Mouse (Mus musculus) liver, embryonic 14.5 days (tissue): ENCODE results near the gene Gstk1. TPM values are rescaled to one million over a fixed set of nuclear protein-coding genes. Genes with fewer than 3 reads are reported as not detected.
A peak's percentile ranks its signal among the peaks of the same experiment; 100 is the strongest.

Experiments used
- ATAC-seq: fragments of 200-750 bp; cut with Nextera tagmentation; 2 replicates; pipeline ENCODE4 v1.8.0; 2017; ENCODE audit warnings: moderate number of reproducible peaks, mild to moderate bottlenecking, moderate library complexity; ENCODE audit not compliant: insufficient read depth
- DNase-seq, 3 experiments: peaks; one replicate each; pipeline ENCODE4 v3.0.0-alpha.2; 2012 to 2013; ENCODE audit warnings: low read depth in 3 of 3, low spot score in 3 of 3
- H3K27ac ChIP-seq: fragments of 300-500 bp; sonication (generic); 2 replicates; pipeline ENCODE4 v1.5.1; 2014; ENCODE audit warnings: moderate library complexity, mild to moderate bottlenecking, control low read depth, inconsistent platforms
- H3K27me3 ChIP-seq: fragments of 300-500 bp; sonication (generic); 2 replicates; pipeline ENCODE4 v1.6.1; 2014; ENCODE audit warnings: mild to moderate bottlenecking, low read length, moderate library complexity; ENCODE audit not compliant: control insufficient read depth, insufficient read depth
- H3K36me3 ChIP-seq: fragments of 300-500 bp; sonication (generic); replicated peaks from 2 replicates; pipeline ENCODE4 v1.6.1; 2014; ENCODE audit warnings: low read depth; ENCODE audit not compliant: control insufficient read depth, insufficient read depth
- H3K4me1 ChIP-seq, 2 experiments: fragments of 200-500 bp in 1 of 2; fragments of 300-500 bp in 1 of 2; sonication (generic) in 1 of 2; replicated peaks; 2 replicates each; pipeline ENCODE4 v1.6.1; 2012 to 2014; ENCODE audit warnings: antibody characterized with exemption in 1 of 2, inconsistent platforms in 1 of 2, low read length in 1 of 2; ENCODE audit not compliant: control insufficient read depth in 2 of 2, insufficient read depth in 2 of 2
- H3K4me2 ChIP-seq: fragments of 300-500 bp; sonication (generic); 2 replicates; pipeline ENCODE4 v1.6.1; 2014; ENCODE audit warnings: low read depth, mild to moderate bottlenecking, control low read depth, moderate library complexity
- H3K4me3 ChIP-seq, 2 experiments: fragments of 200-500 bp in 1 of 2; fragments of 300-500 bp in 1 of 2; sonication (generic) in 1 of 2; 2 replicates each; pipeline ENCODE4 v1.5.1; 2012 to 2014; ENCODE audit warnings: low read depth in 2 of 2, low read length in 2 of 2, mild to moderate bottlenecking in 2 of 2, control low read depth in 1 of 2, inconsistent platforms in 1 of 2, moderate library complexity in 1 of 2; ENCODE audit not compliant: insufficient read depth in 1 of 2
- H3K9ac ChIP-seq: fragments of 300-500 bp; sonication (generic); replicated peaks from 2 replicates; pipeline ENCODE4 v1.6.1; 2014; ENCODE audit warnings: mild to moderate bottlenecking, control low read depth, moderate library complexity
- H3K9me3 ChIP-seq: fragments of 300-500 bp; sonication (generic); 2 replicates; pipeline ENCODE4 v1.6.1; 2016; ENCODE audit warnings: low read length, mixed read lengths; ENCODE audit not compliant: control insufficient read depth
- CTCF ChIP-seq: IDR thresholded peaks from 2 replicates; pipeline ENCODE4 v1.5.1; 2016; ENCODE audit warnings: antibody characterized with exemption, low read depth, control low read depth
- EP300 ChIP-seq: IDR thresholded peaks from 2 replicates; pipeline ENCODE4 v1.6.1; 2016; ENCODE audit warnings: antibody characterized with exemption, low read depth
- WGBS: fragments of 180-500 bp; shearing (Covaris S2); extraction: QIAGEN DNeasy Blood & Tissue Kit; methylation state at CpG from one replicate; pipeline ENCODE4 v1.1.7; 2014; ENCODE audit not compliant: insufficient replicate concordance; 5-methylcytosine and 5-hydroxymethylcytosine counted together
- polyA plus RNA-seq, 2 experiments: library from polyadenylated mRNA; depleted of rRNA in 1 of 2; stranded (reverse) in 1 of 2; unstranded in 1 of 2; fragments of >200 nt; fragmentation: Nextera tagmentation in 1 of 2; extraction: Ambion mirVana in 1 of 2; gene quantifications; 2 replicates each; pipeline versions ENCODE4 v1.2.1 to v1.2.3; 2012 to 2014

Gene Gstk1
- polyA plus RNA-seq, 2 experiments = 4.7 to 6.3 TPM

DNA sequence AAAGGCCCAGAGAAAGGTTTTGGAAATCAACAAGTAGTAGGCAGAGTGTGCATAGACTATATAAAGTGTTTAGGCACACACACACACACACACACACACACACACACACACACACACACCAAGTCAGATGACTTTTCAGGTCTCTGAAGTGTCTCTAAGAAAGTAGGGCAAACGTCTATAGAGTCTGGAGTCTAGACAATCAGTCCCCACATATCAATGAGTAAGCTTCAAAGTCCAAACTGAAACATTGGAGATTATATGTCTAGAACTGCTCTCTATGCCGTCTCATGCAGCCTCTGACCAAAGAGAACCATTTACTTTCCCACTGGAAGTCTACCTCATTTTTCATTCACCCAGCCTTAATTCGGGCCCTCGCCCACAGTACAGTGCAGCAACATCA is 20.7 kb upstream of the Gstk1 start:
- H3K9me3 ChIP-seq = no peaks in the 10 kb centered on the region
- ATAC-seq (no peak), DNase-seq (no peak)
- TF ChIP-seq EP300 = no peak
- no peak for TF ChIP-seq CTCF
- H3K27ac ChIP-seq = no peak overlapping the region
- WGBS = 55% methylated on average over 4 of the region's 4 CpGs
- H3K27me3 ChIP-seq = no peaks in the 10 kb centered on the region
- H3K36me3 ChIP-seq = no peaks in the 10 kb centered on the region
- H3K4me1 ChIP-seq = no peaks in the 10 kb centered on the region
- H3K4me3 ChIP-seq = no peak overlapping the region
- H3K9ac ChIP-seq = no peak overlapping the region
- no peak overlapping the region for H3K4me2 ChIP-seq

GRCm38 (mm10) chr6:42227240-42228101 is 18.3 kb upstream of the Gstk1 start:
- WGBS = 32% methylated on average over 17 of the region's 17 CpGs
- H3K9me3 ChIP-seq = no peaks in the 10 kb centered on the region
- H3K4me3 ChIP-seq = no peak overlapping the region
- DNase-seq (peak; percentile 34 to 53 (median 42)), ATAC-seq (no peak)
- H3K27me3 ChIP-seq = no peaks in the 10 kb centered on the region
- H3K9ac ChIP-seq = no peak overlapping the region
- no peak overlapping the region for H3K27ac ChIP-seq
- no peaks in the 10 kb centered on the region for H3K4me1 ChIP-seq
- no peaks in the 10 kb centered on the region for H3K36me3 ChIP-seq
- TF ChIP-seq CTCF (peak; percentile 70), EP300 (no peak)
- H3K4me2 ChIP-seq = no peak overlapping the region

DNA sequence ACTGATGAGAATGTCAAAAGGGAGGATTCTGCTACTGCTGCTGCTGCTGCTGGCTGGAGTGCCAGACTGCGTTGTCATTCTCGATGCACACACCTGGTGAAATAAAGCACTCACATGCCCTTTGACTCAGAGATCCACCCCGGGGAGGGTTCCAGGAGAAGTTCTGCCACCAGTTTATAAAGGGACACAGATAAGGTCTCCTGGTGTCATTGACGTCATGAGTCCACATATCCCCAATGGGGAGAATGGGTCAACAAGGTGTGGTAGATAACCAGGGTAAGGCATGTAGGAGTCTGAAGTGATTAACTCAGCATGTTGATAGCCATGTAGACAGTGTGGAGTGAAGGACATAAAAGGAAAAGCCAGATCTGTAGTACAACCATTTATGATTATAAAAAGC is 16.1 kb upstream of the Gstk1 start:
- Histone ChIP-seq H3K4me1 (no peaks in the 10 kb centered on the region), H3K4me2 (no peak overlapping the region), H3K27ac (no peak overlapping the region), H3K27me3 (no peaks in the 10 kb centered on the region), H3K4me3 (no peak overlapping the region), H3K36me3 (no peaks in the 10 kb centered on the region), H3K9ac (no peak overlapping the region), H3K9me3 (no peaks in the 10 kb centered on the region)
- no peak for TF ChIP-seq CTCF
- no peak for TF ChIP-seq EP300
- no peak for ATAC-seq
- WGBS = 52% methylated on average over 4 of the region's 4 CpGs
- DNase-seq = no peak

DNA sequence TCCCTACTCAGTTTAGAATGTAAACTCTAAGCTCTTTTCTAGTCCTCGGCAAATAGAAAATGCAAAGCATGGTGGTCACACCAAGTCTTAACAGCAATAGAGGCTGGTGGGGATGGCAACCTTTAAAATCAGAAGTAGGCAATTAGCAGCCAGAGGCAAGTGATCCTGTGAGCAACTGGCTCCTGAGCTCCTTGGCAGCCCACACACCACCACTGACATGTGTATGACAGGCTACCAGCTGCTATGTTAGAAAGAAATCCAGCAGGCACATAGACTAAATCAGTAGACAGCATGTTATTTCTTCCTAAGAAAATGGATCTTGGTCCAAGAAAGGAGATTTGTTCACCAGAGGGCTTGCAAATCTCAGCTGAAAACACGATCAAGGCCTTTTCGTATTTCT is 14.5 kb upstream of the Gstk1 start:
- Histone ChIP-seq H3K4me2 (no peak overlapping the region), H3K27me3 (no peaks in the 10 kb centered on the region), H3K36me3 (no peaks in the 10 kb centered on the region), H3K4me3 (no peak overlapping the region), H3K27ac (no peak overlapping the region), H3K9me3 (no peaks in the 10 kb centered on the region), H3K9ac (no peak overlapping the region), H3K4me1 (no peaks in the 10 kb centered on the region)
- TF ChIP-seq CTCF = no peak
- TF ChIP-seq EP300 = no peak
- no peak for ATAC-seq
- 77% methylated on average over 3 of the region's 3 CpGs for WGBS
- no peak for DNase-seq

DNA sequence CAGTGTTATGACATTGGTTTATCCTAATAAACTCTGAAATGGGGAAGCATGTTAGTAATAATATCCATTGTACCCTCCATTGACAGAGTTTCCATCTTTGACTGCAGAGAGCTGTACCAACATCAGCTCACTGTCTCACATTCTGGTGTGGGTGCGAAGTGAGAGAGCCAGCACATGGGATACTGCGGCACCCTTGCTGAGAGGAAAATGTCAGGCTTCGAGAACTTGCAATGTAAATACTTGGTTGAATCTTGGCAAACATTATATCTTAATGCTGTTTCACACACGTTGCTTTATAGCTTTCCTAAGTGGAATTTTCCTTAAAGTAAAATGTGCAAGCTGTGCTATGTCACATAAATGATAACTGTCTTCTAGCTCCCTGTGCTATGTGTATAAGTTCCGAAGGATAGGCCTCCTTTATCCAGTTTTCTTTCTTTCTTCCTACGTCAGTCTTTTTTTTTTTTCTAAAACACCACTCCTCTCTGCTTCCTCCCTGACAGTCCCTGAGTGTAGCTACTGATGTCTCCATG is 8.4 kb upstream of the Gstk1 start:
- WGBS = 56% methylated on average over 6 of the region's 6 CpGs
- no peak overlapping the region for H3K4me3 ChIP-seq
- H3K9me3 ChIP-seq = no peaks in the 10 kb centered on the region
- ATAC-seq = no peak
- no peak overlapping the region for H3K27ac ChIP-seq
- H3K27me3 ChIP-seq = no peaks in the 10 kb centered on the region
- H3K9ac ChIP-seq = no peak overlapping the region
- no peaks in the 10 kb centered on the region for H3K36me3 ChIP-seq
- DNase-seq = no peak
- TF ChIP-seq EP300 = no peak
- TF ChIP-seq CTCF = no peak
- no peak overlapping the region for H3K4me2 ChIP-seq
- no peaks in the 10 kb centered on the region for H3K4me1 ChIP-seq
